Mouse (Mus musculus): ENCODE data around the gene Rhox7a.
A peak's percentile ranks its signal among the peaks of the same experiment; 100 is the strongest.
"Not testable (repeated sequence)": the region's sequence is repeated elsewhere in the genome, so short reads cannot be mapped to it uniquely, and the experiment has no call there.

Rhox7a gene

GRCm38 (mm10) chrX:37831386-37831785 is at the start of gene Rhox7a:
Gene Rhox7a, plus strand, starts transcription at chrX:37831686.
- not testable (repeated sequence) for DNase-seq (ENCODE audit: low spot score)

- no peak for DNase-seq (ENCODE audit: low spot score)
These were observed 24.0 kb upstream of the Rhox7a start for GRCm38 (mm10) chrX:37807286-37808080.

GRCm38 (mm10) chrX:37809396-37809795 is 22.1 kb upstream of the Rhox7a start:
- no peak for DNase-seq (ENCODE audit: low spot score)

GRCm38 (mm10) chrX:37811179-37811578 is 20.3 kb upstream of the Rhox7a start:
- DNase-seq (ENCODE audit: low spot score) = peak; percentile 8

- no peak for DNase-seq (ENCODE audit: low spot score)
These were observed 15.8 kb upstream of the Rhox7a start for GRCm38 (mm10) chrX:37815665-37816064.

- DNase-seq (ENCODE audit: low spot score) = not testable (repeated sequence)
These were observed 4.9 kb upstream of the Rhox7a start, which contains the start of gene Rhox6 for GRCm38 (mm10) chrX:37826610-37827009. Gene Rhox6, plus strand, starts transcription at chrX:37826910.

GRCm38 (mm10) chrX:37871641-37872040 is 40.2 kb downstream of the Rhox7a start:
- no peak for DNase-seq (ENCODE audit: low spot score)

- no peak for DNase-seq (ENCODE audit: low spot score)
These were observed 47.4 kb downstream of the Rhox7a start, which contains the start of gene Rhox8 for GRCm38 (mm10) chrX:37878844-37879243. Gene Rhox8, minus strand, starts transcription at chrX:37878944.
